Mouse (Mus musculus) kidney, adult 18-20 months (tissue): ENCODE measurements around the gene A730046J19Rik.

Experiments used
- DNase-seq: peaks from one replicate; pipeline ENCODE4 v3.0.0; 2021

Gene A730046J19Rik

DNA sequence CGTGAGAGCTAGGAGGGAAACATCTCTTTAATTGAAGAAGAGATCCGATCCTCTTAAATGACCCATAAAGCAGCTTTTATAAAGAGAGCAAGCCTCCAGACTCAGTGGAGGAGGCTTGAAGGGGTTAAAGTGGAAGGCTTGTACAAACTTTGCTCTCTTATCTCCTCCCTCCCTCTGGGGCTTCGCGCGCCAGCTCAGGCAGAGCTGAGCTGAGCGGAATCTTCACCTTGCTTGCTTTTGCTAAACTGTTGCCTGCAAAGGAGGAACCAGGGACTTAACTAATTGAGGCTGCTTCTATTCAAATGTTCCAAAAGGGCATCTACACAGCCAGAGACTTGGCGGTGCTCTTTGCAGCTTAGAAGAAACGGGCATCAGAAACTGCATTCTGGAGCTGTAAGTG is at the start of gene A730046J19Rik:
TSS of gene A730046J19Rik (plus strand) at position 173 of the 400 bp plus-strand sequence.
- DNase-seq: no peak

DNA sequence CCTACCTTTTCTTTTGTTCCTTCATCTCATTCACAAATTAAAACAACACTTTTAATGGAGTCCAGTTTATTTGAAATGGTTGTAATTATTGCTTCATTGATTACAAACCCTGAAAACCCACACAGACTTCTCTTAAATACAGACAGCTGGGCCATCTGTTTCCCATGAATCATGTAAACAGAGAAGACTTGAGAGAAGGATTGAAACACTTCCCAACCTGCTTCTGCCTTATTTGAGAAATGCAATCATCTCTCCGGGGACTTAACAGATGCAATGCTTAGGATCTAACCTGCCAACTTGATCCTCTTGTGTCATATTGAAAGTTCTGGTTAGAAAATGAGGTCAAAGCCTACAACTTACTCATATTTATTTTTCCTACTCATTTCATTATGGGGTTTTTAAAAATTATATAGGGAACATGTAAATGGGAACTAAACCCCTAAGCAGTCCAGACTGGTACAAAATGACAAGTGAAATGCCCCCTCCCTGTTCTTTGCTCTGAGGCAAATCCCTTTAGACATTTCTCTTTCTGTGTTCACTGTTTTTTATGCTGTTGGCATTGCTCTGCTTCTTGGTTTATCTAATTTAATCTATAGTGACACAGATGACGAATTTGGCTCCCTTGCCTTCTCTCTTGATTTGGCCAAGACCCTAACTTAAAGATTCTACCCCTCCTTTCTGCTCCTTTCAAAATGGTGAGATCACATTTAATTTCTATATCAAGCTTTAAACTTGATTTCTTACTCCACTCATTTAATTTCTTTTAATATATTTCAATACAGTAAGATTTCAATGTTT is 48.7 kb upstream of the A730046J19Rik start:
- DNase-seq: no peak

DNA sequence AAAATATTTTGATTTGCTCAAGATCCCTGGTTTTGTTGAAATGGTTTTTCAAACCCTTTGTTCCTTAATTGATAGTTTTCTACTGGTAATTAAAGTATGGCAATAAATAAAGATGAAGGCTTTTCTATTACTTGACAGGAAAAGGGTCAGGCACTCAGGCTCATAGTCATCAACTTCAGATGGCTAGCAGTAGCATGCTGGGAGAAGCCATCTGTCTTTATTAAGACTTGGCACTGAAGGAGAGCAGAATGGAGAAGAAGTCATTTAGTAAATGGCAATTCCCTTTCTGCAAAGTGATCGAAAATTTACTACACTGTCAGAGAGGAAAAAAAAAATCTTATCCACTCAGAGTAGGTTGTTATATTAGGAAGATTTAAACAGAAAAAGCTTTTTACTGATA is 17.2 kb upstream of the A730046J19Rik start:
- no peak for DNase-seq

DNA sequence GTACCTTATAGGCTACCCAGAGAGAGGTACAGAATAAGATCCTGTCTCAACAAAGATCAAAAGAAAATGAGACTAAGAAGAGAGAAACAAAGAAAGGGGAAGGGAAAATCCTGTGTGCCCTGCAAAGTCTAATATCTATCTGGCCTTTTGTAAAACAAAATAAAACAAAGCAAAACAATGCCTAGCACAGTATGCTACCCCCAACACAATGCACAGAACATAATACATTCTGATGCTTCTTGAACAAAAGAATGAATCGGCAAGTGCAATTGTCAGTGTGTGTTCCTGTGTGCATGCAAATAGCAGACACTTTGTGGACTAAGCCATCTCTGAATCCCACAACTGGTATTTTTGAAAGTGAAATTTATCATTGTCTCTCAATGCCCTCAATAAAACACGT is 3.5 kb upstream of the A730046J19Rik start:
- no peak for DNase-seq

DNA sequence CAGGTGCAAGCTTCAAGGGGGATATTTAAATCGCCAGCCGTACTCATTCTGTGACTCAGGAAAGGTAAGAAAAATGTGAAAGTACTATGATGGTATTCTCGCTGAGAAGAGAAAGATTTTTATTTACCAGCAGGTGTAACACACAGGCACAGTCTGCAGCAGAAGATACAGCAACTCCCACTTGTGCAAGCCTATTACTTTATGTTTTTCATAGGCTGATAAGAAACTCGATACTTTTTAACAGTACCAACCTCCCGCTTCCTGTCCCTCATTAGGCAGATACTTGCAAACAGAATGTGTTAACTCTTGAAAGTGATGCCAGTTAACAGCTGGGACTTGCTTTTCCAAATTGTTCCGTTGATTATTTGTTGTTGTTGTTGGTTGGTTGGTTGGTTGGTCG is 616 bp downstream of the A730046J19Rik start:
- no peak for DNase-seq

DNA sequence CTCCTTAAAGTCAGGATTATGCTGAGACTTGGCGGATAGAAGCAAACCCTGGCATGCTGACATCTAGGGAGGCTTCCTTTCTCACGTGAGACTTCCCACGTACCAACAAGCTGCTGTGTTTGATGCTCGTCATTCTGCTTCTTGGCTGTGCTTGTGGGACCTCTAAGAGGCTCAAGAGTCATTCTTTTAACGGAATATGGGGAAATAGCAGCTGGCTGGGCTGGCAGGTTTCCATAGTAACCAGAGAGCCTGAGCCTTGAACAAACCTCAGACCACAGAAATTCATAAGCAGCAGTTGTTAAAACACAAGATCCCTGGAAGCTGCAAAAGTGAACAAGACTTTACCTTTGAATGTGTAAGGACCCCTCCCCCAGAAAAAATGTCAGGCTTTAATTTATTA is 9.4 kb downstream of the A730046J19Rik start:
- DNase-seq: no peak
